Mouse (Mus musculus): ENCODE measurements around the gene Dock8.
"Not testable (repeated sequence)": the region's sequence is repeated elsewhere in the genome, so short reads cannot be mapped to it uniquely, and the experiment has no call there.

The Dock8 gene

GRCm38 (mm10) chr19:24998561-24998960 lies 773 bp upstream of the Dock8 start:
- no peak for DNase-seq (ENCODE audit: low read depth, low spot score)

GRCm38 (mm10) chr19:25000153-25000552 lies 819 bp downstream of the Dock8 start:
- DNase-seq (ENCODE audit: low read depth, low spot score): no peak

GRCm38 (mm10) chr19:25002032-25002431 lies 2.7 kb downstream of the Dock8 start:
- DNase-seq (ENCODE audit: low read depth, low spot score): no peak

- DNase-seq (ENCODE audit: low read depth, low spot score): no peak
Observed at GRCm38 (mm10) chr19:25002828-25003227, 3.5 kb downstream of the Dock8 start.

- DNase-seq (ENCODE audit: low read depth, low spot score): no peak
Observed at GRCm38 (mm10) chr19:25003810-25004209, 4.5 kb downstream of the Dock8 start.

GRCm38 (mm10) chr19:25006686-25007085 lies 7.4 kb downstream of the Dock8 start:
- no peak for DNase-seq (ENCODE audit: low read depth, low spot score)

GRCm38 (mm10) chr19:25008509-25008908 lies 9.2 kb downstream of the Dock8 start:
- no peak for DNase-seq (ENCODE audit: low read depth, low spot score)

- DNase-seq (ENCODE audit: low read depth, low spot score): no peak
Observed at GRCm38 (mm10) chr19:25022766-25023165, 23.4 kb downstream of the Dock8 start.

GRCm38 (mm10) chr19:25031765-25032164 lies 32.4 kb downstream of the Dock8 start:
- DNase-seq (ENCODE audit: low read depth, low spot score): no peak

GRCm38 (mm10) chr19:25033008-25033407 lies 33.7 kb downstream of the Dock8 start:
- DNase-seq (ENCODE audit: low read depth, low spot score): not testable (repeated sequence)

- no peak for DNase-seq (ENCODE audit: low read depth, low spot score)
Observed at GRCm38 (mm10) chr19:25035825-25036224, 36.5 kb downstream of the Dock8 start.

- no peak for DNase-seq (ENCODE audit: low read depth, low spot score)
Observed at GRCm38 (mm10) chr19:25036784-25037183, 37.5 kb downstream of the Dock8 start.

- no peak for DNase-seq (ENCODE audit: low read depth, low spot score)
Observed at GRCm38 (mm10) chr19:25037249-25037648, 37.9 kb downstream of the Dock8 start.

GRCm38 (mm10) chr19:25038293-25038692 lies 39.0 kb downstream of the Dock8 start:
- DNase-seq (ENCODE audit: low read depth, low spot score): no peak

- DNase-seq (ENCODE audit: low read depth, low spot score): no peak
Observed at GRCm38 (mm10) chr19:25041209-25041608, 41.9 kb downstream of the Dock8 start.

- DNase-seq (ENCODE audit: low read depth, low spot score): no peak
Observed at GRCm38 (mm10) chr19:25042973-25043372, 43.6 kb downstream of the Dock8 start.

- DNase-seq (ENCODE audit: low read depth, low spot score): no peak
Observed at GRCm38 (mm10) chr19:25044057-25044456, 44.7 kb downstream of the Dock8 start.

GRCm38 (mm10) chr19:25052355-25052754 lies 53.0 kb downstream of the Dock8 start:
- DNase-seq (ENCODE audit: low read depth, low spot score): no peak

- no peak for DNase-seq (ENCODE audit: low read depth, low spot score)
Observed at GRCm38 (mm10) chr19:25053152-25053551, 53.8 kb downstream of the Dock8 start.

GRCm38 (mm10) chr19:25055025-25055424 lies 55.7 kb downstream of the Dock8 start:
- no peak for DNase-seq (ENCODE audit: low read depth, low spot score)

GRCm38 (mm10) chr19:25055559-25055958 lies 56.2 kb downstream of the Dock8 start:
- DNase-seq (ENCODE audit: low read depth, low spot score): no peak

- DNase-seq (ENCODE audit: low read depth, low spot score): no peak
Observed at GRCm38 (mm10) chr19:25056224-25056623, 56.9 kb downstream of the Dock8 start.

- no peak for DNase-seq (ENCODE audit: low read depth, low spot score)
Observed at GRCm38 (mm10) chr19:25057826-25058225, 58.5 kb downstream of the Dock8 start.

GRCm38 (mm10) chr19:25059847-25060364 lies 60.6 kb downstream of the Dock8 start:
- DNase-seq (ENCODE audit: low read depth, low spot score): no peak
